Comparison of ENCODE assay signal across 13 mouse cellular contexts in genomic region chr3:133514290-133514689, GRCm38 (mm10).
"Had no signal": no experiment of that assay in that cellular context is flagged by ENCODE, and none has a peak within 500 bp of the region (broad histone marks: within the 10 kb centered on the region; RNA-seq: fewer than 3 reads in every experiment).

No protein-coding gene starts in this region.

- H3K4me1 ChIP-seq: liver, embryonic 12.5 days; midbrain, embryonic 10.5 days had no signal

- H3K27me3 ChIP-seq: limb, embryonic 15.5 days; liver, embryonic 12.5 days; neural tube, embryonic 15.5 days had no signal

- H3K4me3 ChIP-seq: limb, embryonic 15.5 days; liver, embryonic 12.5 days; midbrain, embryonic 10.5 days; myocyte; neural tube, embryonic 15.5 days had no signal

- H3K4me2 ChIP-seq: limb, embryonic 15.5 days; liver, embryonic 12.5 days; lung, embryonic 14.5 days; neural tube, embryonic 15.5 days had no signal

- ATAC-seq: liver, embryonic 12.5 days had no signal

- H3K9me3 ChIP-seq: limb, embryonic 15.5 days; liver, embryonic 12.5 days; midbrain, embryonic 10.5 days; neural tube, embryonic 15.5 days had no signal

- DNase-seq: lung, embryonic 14.5 days; lung, postnatal 10 days; lung, postnatal 4 days; midbrain, embryonic 14.5 days; right cerebral cortex, adult 18-20 months; right cerebral cortex, postnatal 25 days; thymus, adult 2 months; thymus, postnatal 25 days had no signal

- H3K27ac ChIP-seq: limb, embryonic 15.5 days; liver, embryonic 12.5 days; midbrain, embryonic 10.5 days; neural tube, embryonic 15.5 days had no signal

- H3K9ac ChIP-seq: limb, embryonic 15.5 days; liver, embryonic 12.5 days; lung, embryonic 14.5 days; neural tube, embryonic 15.5 days had no signal
